Mouse (Mus musculus) E14TG2a.4 (cell line): ENCODE measurements around the gene Amd1.

Experiments
- CTCF ChIP-seq: conservative IDR thresholded peaks from 2 replicates; pipeline ENCODE4 v1.5.1; 2014; ENCODE audit warnings: low read length
- NANOG ChIP-seq: IDR thresholded peaks from 2 replicates; pipeline ENCODE4 v1.6.1; 2014; ENCODE audit warnings: borderline replicate concordance, low read length, mixed read lengths
- POU5F1 ChIP-seq: IDR thresholded peaks from 2 replicates; pipeline ENCODE4 v1.6.1; 2014; ENCODE audit warnings: low read length, borderline replicate concordance

- TF ChIP-seq POU5F1 (no peak), CTCF (peak; percentile 56), NANOG (no peak)
Measured at GRCm38 (mm10) chr10:40258976-40259375, 43.0 kb downstream of the Amd1 start.
